Mouse (Mus musculus) myocyte (in vitro differentiated cells): ENCODE measurements at regions not wholly inside any gene's neighbourhood (a gene's known extent, or its start where the extent isn't known, plus 50 kb on each side); places are given as distances from the start of the nearest gene placed in this dataset.

Source experiments
- H3K27me3 ChIP-seq: one replicate; pipeline ENCODE4 v1.6.1; 2011; ENCODE audit not compliant: control insufficient read depth, insufficient read depth, insufficient read length
- H3K36me3 ChIP-seq: one replicate; pipeline ENCODE4 v1.6.1; 2011; ENCODE audit not compliant: control insufficient read depth, insufficient read depth
- H3K4me2 ChIP-seq: one replicate; pipeline ENCODE4 v1.6.1; 2011; ENCODE audit warnings: low read depth, control low read depth
- H3K4me3 ChIP-seq: one replicate; pipeline ENCODE4 v1.5.1; 2011; ENCODE audit warnings: mild to moderate bottlenecking, control low read depth, moderate library complexity
- H3K79me2 ChIP-seq: one replicate; pipeline ENCODE4 v1.6.1; 2011; ENCODE audit not compliant: control insufficient read depth, insufficient read depth
- H3ac ChIP-seq: one replicate; pipeline ENCODE4 v1.6.1; 2011; ENCODE audit not compliant: control insufficient read depth, insufficient read length
- CEBPB ChIP-seq: IDR thresholded peaks from 2 replicates; pipeline ENCODE4 v1.6.1; 2011; ENCODE audit warnings: mild to moderate bottlenecking, moderate library complexity; ENCODE audit not compliant: poor library complexity, insufficient read depth, severe bottlenecking
- E2F4 ChIP-seq: IDR thresholded peaks from one replicate; pipeline ENCODE4 v1.6.1; 2011; ENCODE audit warnings: mild to moderate bottlenecking, control low read depth, moderate library complexity; ENCODE audit not compliant: insufficient read depth
- MAX ChIP-seq: IDR thresholded peaks from one replicate; pipeline ENCODE4 v1.6.1; 2011; ENCODE audit warnings: low read depth, mild to moderate bottlenecking, control low read depth
- MYOD1 ChIP-seq, 3 experiments: IDR thresholded peaks; one replicate each; pipeline ENCODE4 v1.6.1; 2011; ENCODE audit warnings: control low read depth in 2 of 3, low read depth in 2 of 3, mild to moderate bottlenecking in 2 of 3, moderate library complexity in 1 of 3; ENCODE audit not compliant: insufficient read length in 2 of 3, control insufficient read depth in 1 of 3
- MYOG ChIP-seq, 3 experiments: IDR thresholded peaks; one replicate each; pipeline ENCODE4 v1.6.1; 2011; ENCODE audit warnings: control low read depth in 2 of 3, low read depth in 2 of 3, mild to moderate bottlenecking in 2 of 3; ENCODE audit not compliant: insufficient read length in 2 of 3, control insufficient read depth in 1 of 3, insufficient read depth in 1 of 3
- POLR2A ChIP-seq: IDR thresholded peaks from one replicate; pipeline ENCODE4 v1.6.1; 2011; ENCODE audit warnings: low read depth, mild to moderate bottlenecking, control low read depth, moderate library complexity; ENCODE audit not compliant: insufficient read length
- POLR2AphosphoS2 ChIP-seq: IDR thresholded peaks from one replicate; pipeline ENCODE4 v1.6.1; 2011; ENCODE audit warnings: low read depth, control low read depth; ENCODE audit not compliant: insufficient read length
- REST ChIP-seq: IDR thresholded peaks from one replicate; pipeline ENCODE4 v1.6.1; 2011; ENCODE audit warnings: mild to moderate bottlenecking, control low read depth, moderate library complexity; ENCODE audit not compliant: insufficient read depth, insufficient read length
- SRF ChIP-seq: IDR thresholded peaks from one replicate; pipeline ENCODE4 v1.6.1; 2011; ENCODE audit warnings: low read depth; ENCODE audit not compliant: control insufficient read depth, insufficient read length
- TCF12 ChIP-seq: IDR thresholded peaks from one replicate; pipeline ENCODE4 v1.6.1; 2011; ENCODE audit warnings: mild to moderate bottlenecking, control low read depth; ENCODE audit not compliant: poor library complexity, insufficient read depth, severe bottlenecking
- TCF3 ChIP-seq: IDR thresholded peaks from one replicate; pipeline ENCODE4 v1.6.1; 2011; ENCODE audit warnings: low read depth, control low read depth; ENCODE audit not compliant: insufficient read length
- USF1 ChIP-seq: IDR thresholded peaks from one replicate; pipeline ENCODE4 v1.6.1; 2011; ENCODE audit warnings: low read depth, mild to moderate bottlenecking, control low read depth, moderate library complexity

DNA sequence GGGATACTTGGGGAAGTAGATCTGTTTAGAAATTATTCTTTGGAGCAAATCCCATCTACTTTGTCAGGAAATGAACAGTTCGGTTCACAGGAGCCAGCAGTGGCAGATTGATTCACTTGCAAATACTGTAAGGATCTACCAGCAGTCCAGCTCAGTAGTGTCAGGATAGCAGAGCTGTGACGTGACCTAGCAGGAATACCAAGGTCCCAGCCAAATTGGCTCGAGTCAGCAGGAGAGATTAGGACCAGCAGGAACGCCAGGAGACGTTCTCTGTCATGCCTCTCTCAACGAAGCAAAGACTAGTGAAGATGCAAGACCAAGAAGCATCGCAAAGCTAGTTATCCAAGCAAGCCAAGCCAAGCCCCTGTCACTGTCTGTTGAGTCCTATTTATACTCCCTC is 210.2 kb upstream of the Atp6ap2 start:
- no peak for TF ChIP-seq POLR2AphosphoS2
- TF ChIP-seq CEBPB, result no peak
- TF ChIP-seq MAX, result no peak
- no peak for TF ChIP-seq USF1
- no peak for TF ChIP-seq POLR2A
- TF ChIP-seq MYOG (IDR thresholded peaks at IDR 0.05; ENCODE audit: control insufficient read depth in 1 of 3, insufficient read depth in 1 of 3, insufficient read length in 2 of 3, low read depth in 2 of 3), result no peak
- TF ChIP-seq REST, result no peak
- TF ChIP-seq TCF12, result no peak
- no peak for TF ChIP-seq E2F4
- no peak for TF ChIP-seq TCF3
- no peak overlapping the region for H3K4me2 ChIP-seq
- no peaks in the 10 kb centered on the region for H3K79me2 ChIP-seq
- no peaks in the 10 kb centered on the region for H3K27me3 ChIP-seq
- no peaks in the 10 kb centered on the region for H3K36me3 ChIP-seq
- H3K4me3 ChIP-seq, result no peak overlapping the region
- H3ac ChIP-seq, result no peak overlapping the region

DNA sequence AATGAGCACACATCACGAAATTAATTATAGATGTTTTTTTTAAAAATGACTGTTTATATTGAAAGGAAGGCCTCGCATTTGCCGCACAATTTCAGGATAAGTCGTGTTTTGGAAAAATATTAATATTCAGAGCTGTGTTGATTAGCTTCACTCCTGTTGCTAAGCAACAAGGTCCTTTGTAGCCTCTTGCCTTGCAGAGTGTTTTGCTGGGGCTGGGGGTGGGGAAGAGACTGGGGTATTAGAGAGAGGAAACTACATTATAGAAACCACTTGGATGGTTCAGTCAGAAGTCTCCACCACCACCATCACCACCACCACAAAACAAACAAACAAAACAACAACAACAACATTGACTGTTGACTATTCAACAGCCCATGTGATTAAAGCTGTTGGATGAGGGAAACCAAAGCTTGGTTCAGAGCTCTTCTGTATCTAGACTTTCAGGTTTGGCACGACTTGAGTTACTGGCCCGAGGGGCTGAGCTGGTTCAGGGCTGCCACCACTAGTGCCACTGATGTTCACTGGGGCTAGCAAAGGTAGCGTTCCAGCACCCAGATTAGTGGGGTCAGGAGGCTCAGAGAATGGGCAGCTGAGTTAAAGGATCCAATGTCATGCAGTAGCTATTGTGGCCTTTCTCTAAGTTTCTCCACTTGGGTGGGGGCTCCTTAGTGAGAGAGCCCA is 195.3 kb upstream of the Atp6ap2 start:
- H3K27me3 ChIP-seq, result no peaks in the 10 kb centered on the region
- no peaks in the 10 kb centered on the region for H3K79me2 ChIP-seq
- H3ac ChIP-seq, result no peak overlapping the region
- H3K36me3 ChIP-seq, result no peaks in the 10 kb centered on the region
- no peak overlapping the region for H3K4me2 ChIP-seq
- no peak overlapping the region for H3K4me3 ChIP-seq
- TF ChIP-seq SRF (no peak), MYOD1 (IDR thresholded peaks at IDR 0.05; ENCODE audit: control insufficient read depth in 1 of 3, insufficient read length in 2 of 3, low read depth in 2 of 3) (no peak), REST (no peak), TCF12 (no peak)

- Histone ChIP-seq H3ac (no peak overlapping the region), H3K4me2 (no peak overlapping the region), H3K4me3 (no peak overlapping the region), H3K27me3 (no peaks in the 10 kb centered on the region), H3K79me2 (no peaks in the 10 kb centered on the region), H3K36me3 (no peaks in the 10 kb centered on the region)
- TF ChIP-seq CEBPB (no peak), REST (no peak), TCF12 (no peak), MYOG (IDR thresholded peaks at IDR 0.05; ENCODE audit: control insufficient read depth in 1 of 3, insufficient read depth in 1 of 3, insufficient read length in 2 of 3, low read depth in 2 of 3) (no peak), USF1 (no peak), E2F4 (no peak), MYOD1 (IDR thresholded peaks at IDR 0.05; ENCODE audit: control insufficient read depth in 1 of 3, insufficient read length in 2 of 3, low read depth in 2 of 3) (no peak), TCF3 (no peak), MAX (no peak), POLR2A (no peak), SRF (no peak), POLR2AphosphoS2 (no peak)
These were observed 178.3 kb upstream of the Atp6ap2 start for GRCm38 (mm10) chrX:12409319-12409718.

GRCm38 (mm10) chrX:12425566-12425965 is 162.0 kb upstream of the Atp6ap2 start:
- no peaks in the 10 kb centered on the region for H3K27me3 ChIP-seq
- no peak overlapping the region for H3K4me3 ChIP-seq
- H3K79me2 ChIP-seq, result no peaks in the 10 kb centered on the region
- H3ac ChIP-seq, result no peak overlapping the region
- H3K4me2 ChIP-seq, result no peak overlapping the region
- TF ChIP-seq REST, result no peak
- no peak for TF ChIP-seq MYOG (IDR thresholded peaks at IDR 0.05; ENCODE audit: control insufficient read depth in 1 of 3, insufficient read depth in 1 of 3, insufficient read length in 2 of 3, low read depth in 2 of 3)
- no peak for TF ChIP-seq CEBPB
- TF ChIP-seq SRF, result no peak
- TF ChIP-seq POLR2A, result no peak
- no peak for TF ChIP-seq USF1
- TF ChIP-seq POLR2AphosphoS2, result no peak
- no peak for TF ChIP-seq E2F4
- TF ChIP-seq MYOD1 (IDR thresholded peaks at IDR 0.05; ENCODE audit: control insufficient read depth in 1 of 3, insufficient read length in 2 of 3, low read depth in 2 of 3), result no peak
- TF ChIP-seq TCF3, result no peak
- TF ChIP-seq TCF12, result no peak
- no peak for TF ChIP-seq MAX
- H3K36me3 ChIP-seq, result no peaks in the 10 kb centered on the region

- TF ChIP-seq TCF12, result no peak
- TF ChIP-seq CEBPB, result no peak
- no peak for TF ChIP-seq E2F4
- H3K27me3 ChIP-seq, result no peaks in the 10 kb centered on the region
- no peak overlapping the region for H3ac ChIP-seq
- no peak overlapping the region for H3K4me3 ChIP-seq
- H3K79me2 ChIP-seq, result no peaks in the 10 kb centered on the region
- no peaks in the 10 kb centered on the region for H3K36me3 ChIP-seq
- no peak overlapping the region for H3K4me2 ChIP-seq
These were observed 160.9 kb upstream of the Atp6ap2 start for GRCm38 (mm10) chrX:12426664-12427063.
